Mouse (Mus musculus) MEL (cell line): ENCODE results near the gene Ankrd44.

Source experiments
- CHD2 ChIP-seq: IDR thresholded peaks from 2 replicates; pipeline ENCODE4 v1.6.1; 2011; ENCODE audit warnings: low read length, improper control_type of control experiment
- CTCF ChIP-seq, 3 experiments: IDR thresholded peaks in 2 of 3; conservative IDR thresholded peaks in 1 of 3; 2 replicates each; pipeline ENCODE4 v1.5.1; 2011 to 2012; ENCODE audit warnings: low read length in 3 of 3, low read depth in 2 of 3, mild to moderate bottlenecking in 2 of 3, improper control_type of control experiment in 1 of 3, inconsistent platforms in 1 of 3, mixed read lengths in 1 of 3, moderate library complexity in 1 of 3; ENCODE audit not compliant: control insufficient read depth in 1 of 3, insufficient read depth in 1 of 3, poor library complexity in 1 of 3, severe bottlenecking in 1 of 3
- EP300 ChIP-seq, 2 experiments: IDR thresholded peaks; 2 replicates each; pipeline ENCODE4 v1.6.1; 2011; ENCODE audit warnings: improper control_type of control experiment in 2 of 2, low read length in 2 of 2, low read depth in 1 of 2, mild to moderate bottlenecking in 1 of 2
- GABPA ChIP-seq: IDR thresholded peaks from 2 replicates; pipeline ENCODE4 v1.6.1; 2012; ENCODE audit warnings: low read depth, mild to moderate bottlenecking, inconsistent platforms, low read length, improper control_type of control experiment, moderate library complexity
- MXI1 ChIP-seq: IDR thresholded peaks from 2 replicates; pipeline ENCODE4 v1.6.1; 2011; ENCODE audit warnings: mild to moderate bottlenecking, low read depth, low read length, improper control_type of control experiment
- MYB ChIP-seq: IDR thresholded peaks from 2 replicates; pipeline ENCODE4 v1.6.1; 2011; ENCODE audit warnings: mild to moderate bottlenecking, low read depth, low read length, improper control_type of control experiment
- MYC ChIP-seq: IDR thresholded peaks from 2 replicates; pipeline ENCODE4 v1.6.1; 2011; ENCODE audit warnings: low read depth, mild to moderate bottlenecking, low read length, improper control_type of control experiment, moderate library complexity
- NELFE ChIP-seq: IDR thresholded peaks from 2 replicates; pipeline ENCODE4 v1.6.1; 2011; ENCODE audit warnings: low read depth, low read length, improper control_type of control experiment
- POLR2A ChIP-seq, 2 experiments: IDR thresholded peaks; 2 replicates each; pipeline ENCODE4 v1.6.1; 2011 to 2012; ENCODE audit warnings: low read length in 2 of 2, mild to moderate bottlenecking in 2 of 2, control low read depth in 1 of 2, improper control_type of control experiment in 1 of 2, low read depth in 1 of 2, moderate library complexity in 1 of 2; ENCODE audit not compliant: control insufficient read depth in 1 of 2, insufficient read depth in 1 of 2, poor library complexity in 1 of 2
- POLR2AphosphoS2 ChIP-seq: IDR thresholded peaks from 2 replicates; pipeline ENCODE4 v1.6.1; 2011; ENCODE audit warnings: low read length, improper control_type of control experiment
- UBTF ChIP-seq: IDR thresholded peaks from 2 replicates; pipeline ENCODE4 v1.6.1; 2012; ENCODE audit warnings: low read depth, mild to moderate bottlenecking, inconsistent platforms, low read length, improper control_type of control experiment, moderate library complexity, borderline replicate concordance; ENCODE audit not compliant: insufficient read depth
- USF1 ChIP-seq: IDR thresholded peaks from 2 replicates; pipeline ENCODE4 v1.6.1; 2014; ENCODE audit warnings: low read depth, mild to moderate bottlenecking, inconsistent platforms, low read length, improper control_type of control experiment, moderate library complexity
- USF2 ChIP-seq, 2 experiments: IDR thresholded peaks; 2 replicates each; pipeline ENCODE4 v1.6.1; 2011 to 2012; ENCODE audit warnings: improper control_type of control experiment in 2 of 2, low read length in 2 of 2, borderline replicate concordance in 1 of 2, inconsistent platforms in 1 of 2, low read depth in 1 of 2, mild to moderate bottlenecking in 1 of 2; ENCODE audit not compliant: insufficient read depth in 1 of 2

DNA sequence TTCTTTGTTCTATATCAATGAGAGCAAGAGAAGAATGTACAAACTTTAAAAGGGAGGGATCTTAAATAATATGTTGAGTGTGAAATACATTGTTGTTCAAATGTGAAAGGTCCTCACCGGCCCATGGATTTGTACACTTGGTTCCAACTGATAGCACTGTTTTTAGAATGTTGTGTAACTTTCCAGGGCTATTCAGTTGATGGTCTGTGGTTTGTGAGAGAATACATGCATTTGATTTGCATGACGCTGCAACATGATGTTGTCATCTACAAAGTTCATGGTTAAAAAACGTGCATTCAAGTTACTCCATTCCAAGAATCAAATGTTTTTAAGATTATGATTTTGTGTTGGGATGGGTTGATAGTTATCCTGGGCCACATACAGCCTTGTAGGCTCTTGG, 214.6 kb downstream of the Ankrd44 start:
- no peak for TF ChIP-seq CTCF (IDR thresholded peaks at IDR 0.05 in 2 of 3, conservative IDR thresholded peaks at IDR 0.05 in 1 of 3; ENCODE audit: control insufficient read depth in 1 of 3, insufficient read depth in 1 of 3, low read depth in 2 of 3, low read length in 3 of 3, poor library complexity in 1 of 3, severe bottlenecking in 1 of 3)
- TF ChIP-seq EP300 (IDR thresholded peaks at IDR 0.05; ENCODE audit: low read depth in 1 of 2, low read length in 2 of 2), result no peak
- no peak for TF ChIP-seq POLR2AphosphoS2
- TF ChIP-seq NELFE, result no peak
- no peak for TF ChIP-seq POLR2A (IDR thresholded peaks at IDR 0.05; ENCODE audit: control insufficient read depth in 1 of 2, insufficient read depth in 1 of 2, low read depth in 1 of 2, low read length in 2 of 2, poor library complexity in 1 of 2)
- TF ChIP-seq GABPA, result no peak
- TF ChIP-seq MYB, result no peak
- TF ChIP-seq USF1, result no peak
- no peak for TF ChIP-seq MYC
- no peak for TF ChIP-seq USF2 (IDR thresholded peaks at IDR 0.05; ENCODE audit: borderline replicate concordance in 1 of 2, insufficient read depth in 1 of 2, low read depth in 1 of 2, low read length in 2 of 2)
- no peak for TF ChIP-seq UBTF
- TF ChIP-seq CHD2, result no peak
- TF ChIP-seq MXI1, result no peak
